Mouse (Mus musculus): ENCODE data around the gene Anapc2. TPM values are rescaled to one million over a fixed set of nuclear protein-coding genes. Genes with fewer than 3 reads are reported as not detected.

The Anapc2 gene
- polyA plus RNA-seq, 2 experiments, result 117 to 121 TPM

GRCm38 (mm10) chr2:25331470-25331869, 59.2 kb downstream of the Anapc2 start:
- H3K36me3 ChIP-seq (ENCODE audit: control insufficient read depth, insufficient read depth, low read length), result peaks cover 24% of the 10 kb centered on the region
- whole genome bisulfite sequencing, result 59% methylated on average over 9 of the region's 9 CpGs
- no peaks in the 10 kb centered on the region for H3K27me3 ChIP-seq (ENCODE audit: control insufficient read depth, insufficient read depth, low read length)
- H3K27ac ChIP-seq (replicated peaks; ENCODE audit: low read depth, low read length), result no peak overlapping the region
- H3K4me1 ChIP-seq (ENCODE audit: control insufficient read depth, insufficient read depth, low read length), result peaks cover 9% of the 10 kb centered on the region
- no peak for DNase-seq (ENCODE audit: low spot score)
- peak overlapping the region; percentile 71 for H3K4me2 ChIP-seq (replicated peaks; ENCODE audit: low read depth, low read length, severe bottlenecking)
- H3K9me3 ChIP-seq (ENCODE audit: control insufficient read depth, low read length), result no peaks in the 10 kb centered on the region
- peak overlapping the region; percentile 94 for H3K9ac ChIP-seq (ENCODE audit: low read depth, low read length, severe bottlenecking)
- no peak for ATAC-seq (ENCODE audit: low FRiP score, low read depth)
- TF ChIP-seq POLR2A (IDR thresholded peaks at IDR 0.05; ENCODE audit: borderline replicate concordance, extremely low read depth, insufficient read depth, insufficient read length), result no peak
- peak overlapping the region; percentile 94 for H3K4me3 ChIP-seq (replicated peaks; ENCODE audit: low read length)

- Histone ChIP-seq H3K9ac (ENCODE audit: low read depth, low read length, severe bottlenecking) (peak within 1 kb of the TSS; percentile 94), H3K27me3 (ENCODE audit: control insufficient read depth, insufficient read depth, low read length) (no peaks in the 10 kb centered on the region), H3K27ac (replicated peaks; ENCODE audit: low read depth, low read length) (peak within 1 kb of the TSS; percentile 89), H3K36me3 (ENCODE audit: control insufficient read depth, insufficient read depth, low read length) (peaks cover 35% of the 10 kb centered on the region), H3K4me3 (replicated peaks; ENCODE audit: low read length) (peak within 1 kb of the TSS; percentile 94), H3K4me1 (ENCODE audit: control insufficient read depth, insufficient read depth, low read length) (peaks cover 9% of the 10 kb centered on the region), H3K4me2 (replicated peaks; ENCODE audit: low read depth, low read length, severe bottlenecking) (peak within 1 kb of the TSS; percentile 80), H3K9me3 (ENCODE audit: control insufficient read depth, low read length) (no peaks in the 10 kb centered on the region)
- 2% methylated on average over 77 of the region's 78 CpGs for WGBS
- peak; percentile 98 for ATAC-seq (ENCODE audit: low FRiP score, low read depth)
- DNase-seq (ENCODE audit: low spot score), result peak; percentile 100
- TF ChIP-seq POLR2A (IDR thresholded peaks at IDR 0.05; ENCODE audit: borderline replicate concordance, extremely low read depth, insufficient read depth, insufficient read length), result peak; percentile 78; the same call in 1 of the 2 replicates
Observed at GRCm38 (mm10) chr2:25332286-25333160, 60.2 kb downstream of the Anapc2 start, which contains the start of gene Man1b1. Gene Man1b1 (plus strand): TSS chr2:25332338.

GRCm38 (mm10) chr2:25333569-25333968, 61.3 kb downstream of the Anapc2 start:
- DNase-seq (ENCODE audit: low spot score), result no peak
- WGBS, result 83% methylated on average over 2 of the region's 2 CpGs

More at GRCm38 (mm10) chr2:25333569-25333968, 61.3 kb downstream of the Anapc2 start:
- no peak overlapping the region for H3K27ac ChIP-seq (replicated peaks; ENCODE audit: low read depth, low read length)
- peaks cover 9% of the 10 kb centered on the region for H3K4me1 ChIP-seq (ENCODE audit: control insufficient read depth, insufficient read depth, low read length)
- peaks cover 45% of the 10 kb centered on the region for H3K36me3 ChIP-seq (ENCODE audit: control insufficient read depth, insufficient read depth, low read length)
- no peak for TF ChIP-seq POLR2A (IDR thresholded peaks at IDR 0.05; ENCODE audit: borderline replicate concordance, extremely low read depth, insufficient read depth, insufficient read length)
- no peaks in the 10 kb centered on the region for H3K27me3 ChIP-seq (ENCODE audit: control insufficient read depth, insufficient read depth, low read length)
- peak overlapping the region; percentile 71 for H3K9ac ChIP-seq (ENCODE audit: low read depth, low read length, severe bottlenecking)
- H3K9me3 ChIP-seq (ENCODE audit: control insufficient read depth, low read length), result no peaks in the 10 kb centered on the region
- ATAC-seq (ENCODE audit: low FRiP score, low read depth), result no peak
- H3K4me2 ChIP-seq (replicated peaks; ENCODE audit: low read depth, low read length, severe bottlenecking), result peak overlapping the region; percentile 80
- peak overlapping the region; percentile 94 for H3K4me3 ChIP-seq (replicated peaks; ENCODE audit: low read length)

Other genes with a start within 250 kb of the Anapc2 start
Only the 30 nearest of the 34 such genes appear.
- 0.13 and 0.26 TPM in 2 replicates for gene Entpd8, start 192.2 kb upstream of the Anapc2 start, polyA plus RNA-seq (2012; rRNA removed)
- not detected in 2 replicates for gene Entpd8, start 192.2 kb upstream of the Anapc2 start, polyA plus RNA-seq (2014; fragmentation: Nextera tagmentation; extraction: Ambion mirVana)
- gene Noxa1, start 177.3 kb upstream of the Anapc2 start, polyA plus RNA-seq (2012; rRNA removed), result 0.12 and 0.13 TPM in 2 replicates
- gene Noxa1, start 177.3 kb upstream of the Anapc2 start, polyA plus RNA-seq (2014; fragmentation: Nextera tagmentation; extraction: Ambion mirVana), result 0.15 TPM in 1 of 2 replicates, not detected in the other
- 34.0 and 34.1 TPM in 2 replicates for gene Nrarp, start 91.7 kb upstream of the Anapc2 start, polyA plus RNA-seq (2012; rRNA removed)
- 27.7 and 28.2 TPM in 2 replicates for gene Nrarp, start 91.7 kb upstream of the Anapc2 start, polyA plus RNA-seq (2014; fragmentation: Nextera tagmentation; extraction: Ambion mirVana)
- 5.9 and 6.4 TPM in 2 replicates for gene Tor4a, start 75.6 kb upstream of the Anapc2 start, polyA plus RNA-seq (2012; rRNA removed)
- 8.1 and 8.5 TPM in 2 replicates for gene Tor4a, start 75.6 kb upstream of the Anapc2 start, polyA plus RNA-seq (2014; fragmentation: Nextera tagmentation; extraction: Ambion mirVana)
- gene Nelfb, start 61.0 kb upstream of the Anapc2 start, polyA plus RNA-seq (2012; rRNA removed), result 84.4 and 98.3 TPM in 2 replicates
- gene Nelfb, start 61.0 kb upstream of the Anapc2 start, polyA plus RNA-seq (2014; fragmentation: Nextera tagmentation; extraction: Ambion mirVana), result 88.4 and 106 TPM in 2 replicates
- gene Stpg3, start 57.8 kb upstream of the Anapc2 start, polyA plus RNA-seq (2012; rRNA removed), result not detected in 2 replicates
- not detected in 2 replicates for gene Stpg3, start 57.8 kb upstream of the Anapc2 start, polyA plus RNA-seq (2014; fragmentation: Nextera tagmentation; extraction: Ambion mirVana)
- not detected in 2 replicates for gene Fam166a, start 53.7 kb upstream of the Anapc2 start, polyA plus RNA-seq (2012; rRNA removed)
- 0.17 TPM in 1 of 2 replicates, not detected in the other for gene Fam166a, start 53.7 kb upstream of the Anapc2 start, polyA plus RNA-seq (2014; fragmentation: Nextera tagmentation; extraction: Ambion mirVana)
- 501 and 550 TPM in 2 replicates for gene Tubb4b, start 47.8 kb upstream of the Anapc2 start, polyA plus RNA-seq (2012; rRNA removed)
- 404 and 419 TPM in 2 replicates for gene Tubb4b, start 47.8 kb upstream of the Anapc2 start, polyA plus RNA-seq (2014; fragmentation: Nextera tagmentation; extraction: Ambion mirVana)
- 0.19 TPM in 1 of 2 replicates, not detected in the other for gene Slc34a3, start 38.1 kb upstream of the Anapc2 start, polyA plus RNA-seq (2012; rRNA removed)
- not detected in 2 replicates for gene Slc34a3, start 38.1 kb upstream of the Anapc2 start, polyA plus RNA-seq (2014; fragmentation: Nextera tagmentation; extraction: Ambion mirVana)
- gene Rnf224, start 35.7 kb upstream of the Anapc2 start, polyA plus RNA-seq (2012; rRNA removed), result 0.05 TPM in 1 of 2 replicates, not detected in the other
- gene Rnf224, start 35.7 kb upstream of the Anapc2 start, polyA plus RNA-seq (2014; fragmentation: Nextera tagmentation; extraction: Ambion mirVana), result not detected in 2 replicates
- 14.8 and 19.1 TPM in 2 replicates for gene Rnf208, start 30.2 kb upstream of the Anapc2 start, polyA plus RNA-seq (2012; rRNA removed)
- gene Rnf208, start 30.2 kb upstream of the Anapc2 start, polyA plus RNA-seq (2014; fragmentation: Nextera tagmentation; extraction: Ambion mirVana), result 13.0 and 15.8 TPM in 2 replicates
- gene Cysrt1, start 30.0 kb upstream of the Anapc2 start, polyA plus RNA-seq (2012; rRNA removed), result 0.65 and 1.5 TPM in 2 replicates
- 2.8 and 7.6 TPM in 2 replicates for gene Cysrt1, start 30.0 kb upstream of the Anapc2 start, polyA plus RNA-seq (2014; fragmentation: Nextera tagmentation; extraction: Ambion mirVana)
- gene AL732309.1, start 25.6 kb upstream of the Anapc2 start, polyA plus RNA-seq (2012; rRNA removed), result 19.2 and 24.6 TPM in 2 replicates
- 6.4 and 8.3 TPM in 2 replicates for gene AL732309.1, start 25.6 kb upstream of the Anapc2 start, polyA plus RNA-seq (2014; fragmentation: Nextera tagmentation; extraction: Ambion mirVana)
- gene Tmem203, start 17.0 kb upstream of the Anapc2 start, polyA plus RNA-seq (2012; rRNA removed), result 29.7 and 33.9 TPM in 2 replicates
- 16.3 and 21.8 TPM in 2 replicates for gene Tmem203, start 17.0 kb upstream of the Anapc2 start, polyA plus RNA-seq (2014; fragmentation: Nextera tagmentation; extraction: Ambion mirVana)
- 4.9 and 6.0 TPM in 2 replicates for gene Tprn, start 9.9 kb upstream of the Anapc2 start, polyA plus RNA-seq (2012; rRNA removed)
- 6.1 and 6.8 TPM in 2 replicates for gene Tprn, start 9.9 kb upstream of the Anapc2 start, polyA plus RNA-seq (2014; fragmentation: Nextera tagmentation; extraction: Ambion mirVana)
- 124 and 135 TPM in 2 replicates for gene Ssna1, start within 50 bp of the Anapc2 start, polyA plus RNA-seq (2012; rRNA removed)
- 254 and 267 TPM in 2 replicates for gene Ssna1, start within 50 bp of the Anapc2 start, polyA plus RNA-seq (2014; fragmentation: Nextera tagmentation; extraction: Ambion mirVana)
- gene Tmem210, start 15.7 kb downstream of the Anapc2 start, polyA plus RNA-seq (2012; rRNA removed), result not detected in 2 replicates
- gene Tmem210, start 15.7 kb downstream of the Anapc2 start, polyA plus RNA-seq (2014; fragmentation: Nextera tagmentation; extraction: Ambion mirVana), result not detected in 2 replicates
- 0.09 TPM in 1 of 2 replicates, not detected in the other for gene Lrrc26, start 17.4 kb downstream of the Anapc2 start, polyA plus RNA-seq (2012; rRNA removed)
- gene Lrrc26, start 17.4 kb downstream of the Anapc2 start, polyA plus RNA-seq (2014; fragmentation: Nextera tagmentation; extraction: Ambion mirVana), result 0.15 TPM in 1 of 2 replicates, not detected in the other
- gene Grin1, start 46.7 kb downstream of the Anapc2 start, polyA plus RNA-seq (2012; rRNA removed), result 0.34 and 0.42 TPM in 2 replicates
- gene Grin1, start 46.7 kb downstream of the Anapc2 start, polyA plus RNA-seq (2014; fragmentation: Nextera tagmentation; extraction: Ambion mirVana), result 0.43 and 1.3 TPM in 2 replicates
- 34.8 and 35.3 TPM in 2 replicates for gene Man1b1, start 59.9 kb downstream of the Anapc2 start, polyA plus RNA-seq (2012; rRNA removed)
- 70.2 and 83.5 TPM in 2 replicates for gene Man1b1, start 59.9 kb downstream of the Anapc2 start, polyA plus RNA-seq (2014; fragmentation: Nextera tagmentation; extraction: Ambion mirVana)
- gene Dpp7, start 83.9 kb downstream of the Anapc2 start, polyA plus RNA-seq (2012; rRNA removed), result 43.6 and 50.6 TPM in 2 replicates
- 24.7 and 25.8 TPM in 2 replicates for gene Dpp7, start 83.9 kb downstream of the Anapc2 start, polyA plus RNA-seq (2014; fragmentation: Nextera tagmentation; extraction: Ambion mirVana)
- 8.2 and 10.7 TPM in 2 replicates for gene Uap1l1, start 93.2 kb downstream of the Anapc2 start, polyA plus RNA-seq (2012; rRNA removed)
- gene Uap1l1, start 93.2 kb downstream of the Anapc2 start, polyA plus RNA-seq (2014; fragmentation: Nextera tagmentation; extraction: Ambion mirVana), result 15.8 and 17.6 TPM in 2 replicates
- 42.5 and 59.7 TPM in 2 replicates for gene Sapcd2, start 99.8 kb downstream of the Anapc2 start, polyA plus RNA-seq (2012; rRNA removed)
- 33.1 and 35.9 TPM in 2 replicates for gene Sapcd2, start 99.8 kb downstream of the Anapc2 start, polyA plus RNA-seq (2014; fragmentation: Nextera tagmentation; extraction: Ambion mirVana)
- gene Entpd2, start 123.4 kb downstream of the Anapc2 start, polyA plus RNA-seq (2012; rRNA removed), result 3.3 and 3.9 TPM in 2 replicates
- gene Entpd2, start 123.4 kb downstream of the Anapc2 start, polyA plus RNA-seq (2014; fragmentation: Nextera tagmentation; extraction: Ambion mirVana), result 2.1 and 2.6 TPM in 2 replicates
- 76.2 TPM in 2 replicates for gene Npdc1, start 126.9 kb downstream of the Anapc2 start, polyA plus RNA-seq (2012; rRNA removed)
- gene Npdc1, start 126.9 kb downstream of the Anapc2 start, polyA plus RNA-seq (2014; fragmentation: Nextera tagmentation; extraction: Ambion mirVana), result 38.9 and 42.9 TPM in 2 replicates
- 0.05 and 0.11 TPM in 2 replicates for gene Fut7, start 150.8 kb downstream of the Anapc2 start, polyA plus RNA-seq (2012; rRNA removed)
- not detected in 2 replicates for gene Fut7, start 150.8 kb downstream of the Anapc2 start, polyA plus RNA-seq (2014; fragmentation: Nextera tagmentation; extraction: Ambion mirVana)
- 15.3 and 17.4 TPM in 2 replicates for gene Abca2, start 156.2 kb downstream of the Anapc2 start, polyA plus RNA-seq (2012; rRNA removed)
- 5.9 and 7.4 TPM in 2 replicates for gene Abca2, start 156.2 kb downstream of the Anapc2 start, polyA plus RNA-seq (2014; fragmentation: Nextera tagmentation; extraction: Ambion mirVana)
- 7.7 and 10.9 TPM in 2 replicates for gene Clic3, start 184.4 kb downstream of the Anapc2 start, polyA plus RNA-seq (2012; rRNA removed)
- gene Clic3, start 184.4 kb downstream of the Anapc2 start, polyA plus RNA-seq (2014; fragmentation: Nextera tagmentation; extraction: Ambion mirVana), result 13.4 and 22.5 TPM in 2 replicates
- gene Paxx, start 188.6 kb downstream of the Anapc2 start, polyA plus RNA-seq (2012; rRNA removed), result 65.6 and 71.0 TPM in 2 replicates
- 34.0 and 44.9 TPM in 2 replicates for gene Paxx, start 188.6 kb downstream of the Anapc2 start, polyA plus RNA-seq (2014; fragmentation: Nextera tagmentation; extraction: Ambion mirVana)
- 0.87 and 2.4 TPM in 2 replicates for gene Ptgds, start 197.6 kb downstream of the Anapc2 start, polyA plus RNA-seq (2012; rRNA removed)
- gene Ptgds, start 197.6 kb downstream of the Anapc2 start, polyA plus RNA-seq (2014; fragmentation: Nextera tagmentation; extraction: Ambion mirVana), result 4.0 and 4.1 TPM in 2 replicates

Data from limb, embryonic 14.5 days (tissue).